In the genomic region with DNA sequence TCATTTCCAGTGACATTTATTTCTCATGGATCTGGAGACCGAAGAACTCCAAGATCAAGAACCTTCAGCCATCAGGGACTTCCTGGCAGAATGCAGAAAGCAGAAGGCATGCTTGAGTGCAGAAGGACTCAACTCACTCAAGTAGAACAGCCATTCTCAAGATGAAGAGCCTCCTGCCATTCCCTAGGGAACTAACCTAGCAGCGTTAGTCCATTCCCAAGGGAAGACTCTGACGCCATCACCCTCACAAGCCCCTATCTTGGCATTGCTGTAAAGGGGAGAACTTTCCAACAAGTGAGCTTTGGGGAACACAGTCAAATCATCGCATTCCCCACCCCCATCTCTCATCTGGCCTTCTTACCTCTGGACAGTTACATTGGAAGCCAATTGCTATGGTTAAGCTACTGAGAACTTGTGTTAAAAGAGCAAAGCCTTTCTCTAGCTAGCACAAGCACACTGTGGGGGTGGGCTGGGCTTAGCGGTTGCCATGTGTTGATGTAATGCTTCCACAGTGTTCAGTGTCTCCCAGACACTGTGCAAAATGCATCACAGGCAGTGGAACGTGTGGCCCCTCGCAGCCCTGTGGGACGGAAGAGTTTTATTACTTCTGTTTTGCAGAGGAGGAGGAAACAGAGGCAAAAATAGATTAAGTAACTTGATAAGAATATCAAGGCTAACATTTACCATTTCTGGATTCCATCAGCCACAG, we compare ENCODE assay signal across 1 mouse cellular context.
TF ChIP-seq lines count a peak whose summit lies in the region.

No protein-coding gene starts in this region.

TF ChIP-seq in CH12.LX, 34 proteins besides CTCF, POLR2A, EP300 and RAD21 (continued from another document):
- no peak for TF ChIP-seq MAFK (IDR thresholded peaks at IDR 0.05; ENCODE audit: insufficient replicate concordance, low read length)
- no peak for TF ChIP-seq CHD1 (IDR thresholded peaks at IDR 0.05; ENCODE audit: low read depth, low read length)
- 0 out of 2 replicates have a peak, but pooled peaks have one; percentile 12 for TF ChIP-seq MAX (IDR thresholded peaks at IDR 0.05; ENCODE audit: low read length)
TF ChIP-seq in CH12.LX: peak in this region for 3.
